Mouse (Mus musculus): ENCODE measurements around the gene Mnt.

- TF ChIP-seq CTCF (IDR thresholded peaks at IDR 0.05; ENCODE audit: extremely low read depth, insufficient read depth, low read length) = peak; percentile 11; the same call in 1 of the 2 replicates
- peak; percentile 42; the same call in 1 of the 2 replicates for TF ChIP-seq POLR2A (IDR thresholded peaks at IDR 0.05; ENCODE audit: extremely low read depth, insufficient read depth, low read length)
These were observed 7.1 kb downstream of the Mnt start for GRCm38 (mm10) chr11:74837694-74838431.

Data from cortical plate, adult 2 months (tissue).